Mouse (Mus musculus) thymus, postnatal 25 days (tissue): ENCODE measurements around the gene Kif16b.

ENCODE experiments used
- DNase-seq: peaks from one replicate; pipeline ENCODE4 v3.0.0; 2022

The Kif16b gene

GRCm38 (mm10) chr2:142870055-142870454, 31.3 kb downstream of the Kif16b start:
- no peak for DNase-seq

- no peak for DNase-seq
Observed at GRCm38 (mm10) chr2:142867481-142867880, 33.9 kb downstream of the Kif16b start.

- DNase-seq: no peak
Observed at GRCm38 (mm10) chr2:142860994-142861393, 40.3 kb downstream of the Kif16b start.

GRCm38 (mm10) chr2:142859452-142859851, 41.9 kb downstream of the Kif16b start:
- DNase-seq: peak; percentile 11

- DNase-seq: no peak
Observed at GRCm38 (mm10) chr2:142838775-142839174, 62.6 kb downstream of the Kif16b start.

GRCm38 (mm10) chr2:142838118-142838517, 63.2 kb downstream of the Kif16b start:
- no peak for DNase-seq

- no peak for DNase-seq
Observed at GRCm38 (mm10) chr2:142834751-142835150, 66.6 kb downstream of the Kif16b start.

GRCm38 (mm10) chr2:142832617-142833422, 68.5 kb downstream of the Kif16b start:
- no peak for DNase-seq

- DNase-seq: no peak
Observed at GRCm38 (mm10) chr2:142813033-142813432, 88.3 kb downstream of the Kif16b start.

- no peak for DNase-seq
Observed at GRCm38 (mm10) chr2:142803760-142804448, 97.4 kb downstream of the Kif16b start.

GRCm38 (mm10) chr2:142797310-142797709, 104.0 kb downstream of the Kif16b start:
- no peak for DNase-seq

GRCm38 (mm10) chr2:142775358-142775757, 126.0 kb downstream of the Kif16b start:
- no peak for DNase-seq

- DNase-seq: no peak
Observed at GRCm38 (mm10) chr2:142774752-142775151, 126.6 kb downstream of the Kif16b start.

- DNase-seq: no peak
Observed at GRCm38 (mm10) chr2:142769647-142770121, 131.6 kb downstream of the Kif16b start.

- no peak for DNase-seq
Observed at GRCm38 (mm10) chr2:142764276-142764675, 137.1 kb downstream of the Kif16b start.

- DNase-seq: no peak
Observed at GRCm38 (mm10) chr2:142760843-142761242, 140.5 kb downstream of the Kif16b start.

GRCm38 (mm10) chr2:142759192-142759591, 142.1 kb downstream of the Kif16b start:
- DNase-seq: no peak

- DNase-seq: no peak
Observed at GRCm38 (mm10) chr2:142758091-142758765, 143.1 kb downstream of the Kif16b start.

- no peak for DNase-seq
Observed at GRCm38 (mm10) chr2:142739338-142739737, 162.0 kb downstream of the Kif16b start.

GRCm38 (mm10) chr2:142738488-142738887, 162.8 kb downstream of the Kif16b start:
- DNase-seq: no peak

GRCm38 (mm10) chr2:142735691-142736090, 165.6 kb downstream of the Kif16b start:
- no peak for DNase-seq

- DNase-seq: no peak
Observed at GRCm38 (mm10) chr2:142734046-142734445, 167.3 kb downstream of the Kif16b start.

- DNase-seq: no peak
Observed at GRCm38 (mm10) chr2:142732370-142732769, 169.0 kb downstream of the Kif16b start.

GRCm38 (mm10) chr2:142731778-142732092, 169.6 kb downstream of the Kif16b start:
- no peak for DNase-seq
